11 mouse cellular contexts compared by ENCODE assay signal in the genomic region with DNA sequence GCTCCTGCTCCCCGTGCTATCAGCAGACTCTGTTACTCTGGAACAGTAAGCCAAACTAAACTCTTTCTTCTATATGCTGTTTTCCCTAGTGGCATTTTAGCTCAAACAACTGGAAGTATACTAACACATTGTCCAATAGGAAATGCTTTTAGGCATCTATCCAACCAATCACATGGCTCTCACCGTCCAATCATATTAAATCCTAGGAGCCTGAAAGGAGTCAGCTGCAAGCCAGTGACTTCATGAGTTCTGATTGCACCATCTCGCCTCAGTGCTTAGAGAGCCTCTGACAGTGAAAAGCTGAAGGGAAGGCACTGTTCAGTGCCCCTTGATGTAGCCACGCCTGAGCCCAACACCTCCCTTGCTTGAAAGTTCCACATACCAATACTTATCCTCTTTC.
"Had no signal": no experiment of that assay in that cellular context is flagged by ENCODE, and none has a peak within 500 bp of the region (broad histone marks: within the 10 kb centered on the region; RNA-seq: fewer than 3 reads in every experiment).

No protein-coding gene starts in this region.

- H3K27ac ChIP-seq: left cerebral cortex, adult 2 months; limb, embryonic 15.5 days; liver, embryonic 12.5 days; midbrain, embryonic 12.5 days; neural tube, embryonic 15.5 days had no signal

- H3K9me3 ChIP-seq: limb, embryonic 15.5 days; liver, embryonic 12.5 days; midbrain, embryonic 12.5 days; neural tube, embryonic 15.5 days had no signal

- H3K4me3 ChIP-seq: left cerebral cortex, adult 2 months; limb, embryonic 15.5 days; liver, embryonic 12.5 days; midbrain, embryonic 12.5 days; neural tube, embryonic 15.5 days had no signal

- H3K36me3 ChIP-seq: limb, embryonic 15.5 days; liver, embryonic 12.5 days; midbrain, embryonic 12.5 days; neural tube, embryonic 15.5 days had no signal

- H3K4me1 ChIP-seq: liver, embryonic 12.5 days had no signal

- H3K4me2 ChIP-seq: limb, embryonic 15.5 days; liver, embryonic 12.5 days; midbrain, embryonic 12.5 days; neural tube, embryonic 15.5 days had no signal

- H3K9ac ChIP-seq: limb, embryonic 15.5 days; liver, embryonic 12.5 days; midbrain, embryonic 12.5 days; neural tube, embryonic 15.5 days had no signal

- ATAC-seq: inflammation-experienced regulatory T-cells, adult 6 months; intestine, postnatal 0 days; liver, embryonic 12.5 days; midbrain, embryonic 16.5 days had no signal

- DNase-seq: right cerebral cortex, adult 18-20 months; thymus, adult 2 months; thymus, postnatal 25 days had no signal
